Mouse (Mus musculus) myocyte (in vitro differentiated cells): Measurements from ENCODE around the gene Arpc4. TPM values are rescaled to one million over a fixed set of nuclear protein-coding genes. Genes with fewer than 3 reads are reported as not detected.

Source experiments
- H3K27me3 ChIP-seq: one replicate; pipeline ENCODE4 v1.6.1; 2011; ENCODE audit not compliant: control insufficient read depth, insufficient read depth, insufficient read length
- H3K36me3 ChIP-seq: one replicate; pipeline ENCODE4 v1.6.1; 2011; ENCODE audit not compliant: control insufficient read depth, insufficient read depth
- H3K4me2 ChIP-seq: one replicate; pipeline ENCODE4 v1.6.1; 2011; ENCODE audit warnings: low read depth, control low read depth
- H3K4me3 ChIP-seq: one replicate; pipeline ENCODE4 v1.5.1; 2011; ENCODE audit warnings: mild to moderate bottlenecking, control low read depth, moderate library complexity
- H3K79me2 ChIP-seq: one replicate; pipeline ENCODE4 v1.6.1; 2011; ENCODE audit not compliant: control insufficient read depth, insufficient read depth
- H3ac ChIP-seq: one replicate; pipeline ENCODE4 v1.6.1; 2011; ENCODE audit not compliant: control insufficient read depth, insufficient read length
- CEBPB ChIP-seq: IDR thresholded peaks from 2 replicates; pipeline ENCODE4 v1.6.1; 2011; ENCODE audit warnings: mild to moderate bottlenecking, moderate library complexity; ENCODE audit not compliant: poor library complexity, insufficient read depth, severe bottlenecking
- E2F4 ChIP-seq: IDR thresholded peaks from one replicate; pipeline ENCODE4 v1.6.1; 2011; ENCODE audit warnings: mild to moderate bottlenecking, control low read depth, moderate library complexity; ENCODE audit not compliant: insufficient read depth
- MAX ChIP-seq: IDR thresholded peaks from one replicate; pipeline ENCODE4 v1.6.1; 2011; ENCODE audit warnings: low read depth, mild to moderate bottlenecking, control low read depth
- MYOD1 ChIP-seq, 3 experiments: IDR thresholded peaks; one replicate each; pipeline ENCODE4 v1.6.1; 2011; ENCODE audit warnings: control low read depth in 2 of 3, low read depth in 2 of 3, mild to moderate bottlenecking in 2 of 3, moderate library complexity in 1 of 3; ENCODE audit not compliant: insufficient read length in 2 of 3, control insufficient read depth in 1 of 3
- MYOG ChIP-seq, 3 experiments: IDR thresholded peaks; one replicate each; pipeline ENCODE4 v1.6.1; 2011; ENCODE audit warnings: control low read depth in 2 of 3, low read depth in 2 of 3, mild to moderate bottlenecking in 2 of 3; ENCODE audit not compliant: insufficient read length in 2 of 3, control insufficient read depth in 1 of 3, insufficient read depth in 1 of 3
- POLR2A ChIP-seq: IDR thresholded peaks from one replicate; pipeline ENCODE4 v1.6.1; 2011; ENCODE audit warnings: low read depth, mild to moderate bottlenecking, control low read depth, moderate library complexity; ENCODE audit not compliant: insufficient read length
- POLR2AphosphoS2 ChIP-seq: IDR thresholded peaks from one replicate; pipeline ENCODE4 v1.6.1; 2011; ENCODE audit warnings: low read depth, control low read depth; ENCODE audit not compliant: insufficient read length
- REST ChIP-seq: IDR thresholded peaks from one replicate; pipeline ENCODE4 v1.6.1; 2011; ENCODE audit warnings: mild to moderate bottlenecking, control low read depth, moderate library complexity; ENCODE audit not compliant: insufficient read depth, insufficient read length
- SRF ChIP-seq: IDR thresholded peaks from one replicate; pipeline ENCODE4 v1.6.1; 2011; ENCODE audit warnings: low read depth; ENCODE audit not compliant: control insufficient read depth, insufficient read length
- TCF12 ChIP-seq: IDR thresholded peaks from one replicate; pipeline ENCODE4 v1.6.1; 2011; ENCODE audit warnings: mild to moderate bottlenecking, control low read depth; ENCODE audit not compliant: poor library complexity, insufficient read depth, severe bottlenecking
- TCF3 ChIP-seq: IDR thresholded peaks from one replicate; pipeline ENCODE4 v1.6.1; 2011; ENCODE audit warnings: low read depth, control low read depth; ENCODE audit not compliant: insufficient read length
- USF1 ChIP-seq: IDR thresholded peaks from one replicate; pipeline ENCODE4 v1.6.1; 2011; ENCODE audit warnings: low read depth, mild to moderate bottlenecking, control low read depth, moderate library complexity
- polyA plus RNA-seq: library from polyadenylated mRNA; unstranded; fragments of >200 nt; fragmentation: generic; extraction: Trizol; gene quantifications from one replicate; pipeline ENCODE4 v1.2.1, GENCODE M21; 2012; ENCODE audit warnings: missing spikeins

Gene Arpc4
- polyA plus RNA-seq, 1 experiment = 207 TPM

DNA sequence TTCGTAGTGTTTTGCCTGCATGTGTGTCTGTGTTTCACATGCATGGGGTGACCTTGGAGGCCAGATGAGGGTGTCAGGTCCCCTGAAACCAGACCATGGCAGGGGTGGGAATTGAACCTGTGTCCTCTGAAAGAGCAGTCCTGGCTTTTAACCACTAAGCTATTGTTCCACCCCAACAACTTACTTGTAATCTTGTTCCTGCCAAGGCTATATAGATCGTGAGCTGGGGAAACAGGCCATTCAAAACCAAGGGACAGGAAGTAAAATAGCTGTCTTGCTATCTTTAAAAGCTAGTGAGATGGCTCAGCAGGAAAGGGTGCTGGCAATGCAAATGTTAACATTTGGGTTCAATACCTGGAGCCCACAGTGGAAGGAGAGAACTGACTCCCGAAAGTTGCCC lies 52.0 kb downstream of the Arpc4 start:
- H3K27me3 ChIP-seq = peaks cover 20% of the 10 kb centered on the region
- no peak overlapping the region for H3K4me3 ChIP-seq
- no peak for TF ChIP-seq POLR2AphosphoS2
- TF ChIP-seq USF1 = no peak
- no peak for TF ChIP-seq POLR2A
- TF ChIP-seq E2F4 = no peak
- TF ChIP-seq TCF3 = no peak
- no peak for TF ChIP-seq REST
- TF ChIP-seq SRF = no peak
- no peak for TF ChIP-seq TCF12
- H3K36me3 ChIP-seq = no peaks in the 10 kb centered on the region
- no peak overlapping the region for H3K4me2 ChIP-seq
- no peaks in the 10 kb centered on the region for H3K79me2 ChIP-seq
- H3ac ChIP-seq = no peak overlapping the region

GRCm38 (mm10) chr6:113430846-113431245 lies 52.9 kb downstream of the Arpc4 start:
- H3ac ChIP-seq = no peak overlapping the region
- no peak for TF ChIP-seq TCF3
- TF ChIP-seq SRF = no peak
- TF ChIP-seq E2F4 = no peak
- TF ChIP-seq MYOG (IDR thresholded peaks at IDR 0.05; ENCODE audit: control insufficient read depth in 1 of 3, insufficient read depth in 1 of 3, insufficient read length in 2 of 3, low read depth in 2 of 3) = no peak
- TF ChIP-seq USF1 = no peak
- TF ChIP-seq MAX = no peak
- no peak for TF ChIP-seq REST

GRCm38 (mm10) chr6:113431801-113432200 lies 53.9 kb downstream of the Arpc4 start:
- Histone ChIP-seq H3K4me2 (no peak overlapping the region), H3K79me2 (no peaks in the 10 kb centered on the region), H3K36me3 (no peaks in the 10 kb centered on the region), H3K4me3 (no peak overlapping the region), H3ac (no peak overlapping the region), H3K27me3 (peaks cover 19% of the 10 kb centered on the region)
- TF ChIP-seq E2F4 (no peak), MAX (no peak), TCF12 (no peak), POLR2AphosphoS2 (no peak), MYOG (IDR thresholded peaks at IDR 0.05; ENCODE audit: control insufficient read depth in 1 of 3, insufficient read depth in 1 of 3, insufficient read length in 2 of 3, low read depth in 2 of 3) (no peak), REST (no peak), USF1 (no peak), MYOD1 (IDR thresholded peaks at IDR 0.05; ENCODE audit: control insufficient read depth in 1 of 3, insufficient read length in 2 of 3, low read depth in 2 of 3) (no peak), CEBPB (no peak), POLR2A (no peak), SRF (no peak), TCF3 (no peak)

More at GRCm38 (mm10) chr6:113430846-113431245, 52.9 kb downstream of the Arpc4 start:
- Histone ChIP-seq H3K79me2 (no peaks in the 10 kb centered on the region), H3K4me2 (no peak overlapping the region), H3K4me3 (no peak overlapping the region), H3K27me3 (peaks cover 17% of the 10 kb centered on the region), H3K36me3 (no peaks in the 10 kb centered on the region)

GRCm38 (mm10) chr6:113433661-113434060 lies 55.7 kb downstream of the Arpc4 start:
- no peaks in the 10 kb centered on the region for H3K79me2 ChIP-seq
- H3K4me2 ChIP-seq = no peak overlapping the region
- no peak overlapping the region for H3K4me3 ChIP-seq
- H3K27me3 ChIP-seq = peaks cover 19% of the 10 kb centered on the region
- TF ChIP-seq TCF12 (no peak), MYOG (IDR thresholded peaks at IDR 0.05; ENCODE audit: control insufficient read depth in 1 of 3, insufficient read depth in 1 of 3, insufficient read length in 2 of 3, low read depth in 2 of 3) (no peak), REST (no peak), USF1 (no peak), POLR2A (no peak), CEBPB (no peak), MAX (no peak), MYOD1 (IDR thresholded peaks at IDR 0.05; ENCODE audit: control insufficient read depth in 1 of 3, insufficient read length in 2 of 3, low read depth in 2 of 3) (no peak), SRF (no peak), POLR2AphosphoS2 (no peak), E2F4 (no peak), TCF3 (no peak)
- no peaks in the 10 kb centered on the region for H3K36me3 ChIP-seq
- H3ac ChIP-seq = no peak overlapping the region

DNA sequence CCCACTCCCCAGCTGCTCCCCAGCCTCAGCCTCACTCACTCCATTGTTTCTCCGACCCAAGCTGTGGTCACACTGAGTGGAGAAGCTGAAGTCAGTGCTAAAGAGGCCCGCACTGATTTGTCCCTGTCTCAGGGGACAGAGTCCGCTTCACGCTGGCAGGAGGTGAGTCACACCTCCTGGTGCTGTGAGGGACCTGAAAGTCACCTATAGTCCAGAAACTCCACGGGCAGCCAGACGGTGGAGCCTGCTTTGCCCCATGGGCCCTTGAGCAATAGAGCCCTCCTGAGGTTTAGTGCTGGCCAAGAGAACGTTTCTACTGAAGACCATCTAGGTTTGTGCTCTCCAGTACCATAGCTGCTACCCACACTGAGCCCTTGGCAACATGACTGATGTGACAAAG lies 56.8 kb downstream of the Arpc4 start:
- no peaks in the 10 kb centered on the region for H3K79me2 ChIP-seq
- H3K4me2 ChIP-seq = no peak overlapping the region
- peaks cover 19% of the 10 kb centered on the region for H3K27me3 ChIP-seq
- H3ac ChIP-seq = no peak overlapping the region
- H3K4me3 ChIP-seq = no peak overlapping the region
- H3K36me3 ChIP-seq = no peaks in the 10 kb centered on the region
- TF ChIP-seq CEBPB (no peak), MAX (no peak), REST (no peak), USF1 (no peak), E2F4 (no peak), SRF (no peak), TCF12 (no peak), POLR2AphosphoS2 (no peak), POLR2A (no peak), TCF3 (no peak), MYOD1 (IDR thresholded peaks at IDR 0.05; ENCODE audit: control insufficient read depth in 1 of 3, insufficient read length in 2 of 3, low read depth in 2 of 3) (no peak), MYOG (IDR thresholded peaks at IDR 0.05; ENCODE audit: control insufficient read depth in 1 of 3, insufficient read depth in 1 of 3, insufficient read length in 2 of 3, low read depth in 2 of 3) (no peak)
